Mouse (Mus musculus) bone marrow, adult 2 months (tissue): ENCODE measurements around the gene Btnl10.

Experiments used
- CTCF ChIP-seq: fragments of 200-500 bp; IDR thresholded peaks from 2 replicates; pipeline ENCODE4 v1.5.1; 2011; ENCODE audit warnings: low read length, control low read depth; ENCODE audit not compliant: control insufficient read depth, insufficient read depth
- POLR2A ChIP-seq: fragments of 200-500 bp; IDR thresholded peaks from 2 replicates; pipeline ENCODE4 v1.6.1; 2011; ENCODE audit warnings: low read depth, mild to moderate bottlenecking, control low read depth, low read length, borderline replicate concordance; ENCODE audit not compliant: control insufficient read depth

DNA sequence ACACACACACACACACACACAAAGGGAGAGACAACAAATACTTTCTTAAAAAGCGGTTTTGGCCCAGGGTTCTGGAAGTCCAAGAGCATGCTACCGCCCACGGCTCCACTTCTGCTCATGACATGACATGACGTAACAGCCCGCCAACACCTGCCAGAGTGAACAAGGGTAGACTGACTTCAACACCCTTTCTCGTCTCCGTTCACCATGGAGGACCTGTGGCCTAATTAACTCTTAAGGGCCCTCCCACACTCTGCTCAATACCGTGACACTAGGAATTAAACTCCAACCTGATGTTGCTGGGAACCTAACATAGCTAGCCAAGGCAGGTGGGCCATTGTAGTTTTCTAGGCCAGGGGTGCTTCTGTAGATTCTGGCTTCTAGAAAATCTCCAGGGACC lies 51.3 kb downstream of the Btnl10 start:
- no peak for TF ChIP-seq CTCF
- TF ChIP-seq POLR2A: no peak
